Mouse (Mus musculus) midbrain, embryonic 13.5 days (tissue): Measurements from ENCODE around the gene Nog. TPM values are rescaled to one million over a fixed set of nuclear protein-coding genes. Genes with fewer than 3 reads are reported as not detected.

ENCODE experiments used
- ATAC-seq: fragments of 200-750 bp; cut with Nextera tagmentation; 2 replicates; pipeline ENCODE4 v1.8.0; 2017; ENCODE audit warnings: mild to moderate bottlenecking, moderate TSS enrichment, moderate library complexity
- H3K27ac ChIP-seq: fragments of 300-500 bp; sonication (generic); 2 replicates; pipeline ENCODE4 v1.5.1; 2015; ENCODE audit warnings: inconsistent platforms, mild to moderate bottlenecking, moderate library complexity
- H3K27me3 ChIP-seq: fragments of 300-500 bp; sonication (generic); 2 replicates; pipeline ENCODE4 v1.6.1; 2015; ENCODE audit warnings: mild to moderate bottlenecking, inconsistent platforms
- H3K36me3 ChIP-seq: fragments of 300-500 bp; sonication (generic); 2 replicates; pipeline ENCODE4 v1.6.1; 2015; ENCODE audit warnings: mild to moderate bottlenecking, inconsistent platforms
- H3K4me1 ChIP-seq: fragments of 300-500 bp; sonication (generic); replicated peaks from 2 replicates; pipeline ENCODE4 v1.6.1; 2015; ENCODE audit warnings: inconsistent platforms
- H3K4me2 ChIP-seq: fragments of 300-500 bp; sonication (generic); replicated peaks from 2 replicates; pipeline ENCODE4 v1.6.1; 2015; ENCODE audit warnings: moderate library complexity, mild to moderate bottlenecking, inconsistent platforms
- H3K4me3 ChIP-seq: fragments of 300-500 bp; sonication (generic); replicated peaks from 2 replicates; pipeline ENCODE4 v1.5.1; 2015; ENCODE audit warnings: mild to moderate bottlenecking, inconsistent platforms
- H3K9ac ChIP-seq: fragments of 300-500 bp; sonication (generic); replicated peaks from 2 replicates; pipeline ENCODE4 v1.6.1; 2015; ENCODE audit warnings: mild to moderate bottlenecking, inconsistent platforms
- H3K9me3 ChIP-seq: fragments of 300-500 bp; sonication (generic); 2 replicates; pipeline ENCODE4 v1.6.1; 2016; ENCODE audit warnings: mild to moderate bottlenecking, inconsistent platforms
- WGBS: fragments of 180-500 bp; shearing (Covaris S2); methylation state at CpG from one replicate; pipeline ENCODE4 v1.1.7; 2015; 5-methylcytosine and 5-hydroxymethylcytosine counted together
- polyA plus RNA-seq: library from polyadenylated mRNA; unstranded; fragments of >200 nt; fragmentation: Nextera tagmentation; extraction: Ambion mirVana; gene quantifications from 2 replicates; pipeline ENCODE4 v1.2.1, GENCODE M21; 2015

Gene Nog
- polyA plus RNA-seq, 1 experiment from 2014 or later = 3.2 TPM

DNA sequence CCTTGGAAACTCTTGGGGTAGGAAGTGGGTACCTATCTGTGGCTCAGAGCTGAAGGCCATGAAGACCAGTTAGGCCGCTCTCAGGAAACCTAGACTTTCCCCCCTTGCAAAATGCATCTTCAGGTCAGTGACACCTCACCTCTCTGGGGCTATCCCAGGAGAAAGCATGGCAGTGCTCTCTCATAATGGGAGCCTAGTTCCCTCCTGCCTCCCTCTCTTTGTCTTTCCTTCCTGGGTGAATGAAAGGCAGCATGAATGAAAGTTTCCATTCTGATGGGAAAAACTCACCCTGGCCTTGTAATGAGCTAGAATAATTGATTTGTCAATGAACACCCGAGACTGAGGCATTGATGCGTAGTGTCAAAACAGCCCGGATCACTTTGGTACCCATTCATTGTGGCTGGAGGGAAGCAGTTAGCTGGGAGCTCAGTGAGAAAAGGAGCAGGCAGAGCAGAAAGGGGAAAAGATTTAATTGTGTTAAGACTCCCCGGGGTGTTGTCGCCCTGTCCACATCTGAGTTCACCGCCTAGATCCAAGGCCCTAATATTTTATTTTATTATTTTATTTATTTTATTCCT is 42.7 kb downstream of the Nog start:
- no peak overlapping the region for H3K9ac ChIP-seq
- no peaks in the 10 kb centered on the region for H3K27me3 ChIP-seq
- no peaks in the 10 kb centered on the region for H3K9me3 ChIP-seq
- 0 out of 2 replicates have a peak, but pooled peaks have one; percentile 9 for ATAC-seq
- peaks cover 21% of the 10 kb centered on the region for H3K4me1 ChIP-seq
- no peak overlapping the region for H3K27ac ChIP-seq
- no peaks in the 10 kb centered on the region for H3K36me3 ChIP-seq
- no peak overlapping the region for H3K4me3 ChIP-seq
- H3K4me2 ChIP-seq = no peak overlapping the region
- 20% methylated on average over 7 of the region's 7 CpGs for WGBS

DNA sequence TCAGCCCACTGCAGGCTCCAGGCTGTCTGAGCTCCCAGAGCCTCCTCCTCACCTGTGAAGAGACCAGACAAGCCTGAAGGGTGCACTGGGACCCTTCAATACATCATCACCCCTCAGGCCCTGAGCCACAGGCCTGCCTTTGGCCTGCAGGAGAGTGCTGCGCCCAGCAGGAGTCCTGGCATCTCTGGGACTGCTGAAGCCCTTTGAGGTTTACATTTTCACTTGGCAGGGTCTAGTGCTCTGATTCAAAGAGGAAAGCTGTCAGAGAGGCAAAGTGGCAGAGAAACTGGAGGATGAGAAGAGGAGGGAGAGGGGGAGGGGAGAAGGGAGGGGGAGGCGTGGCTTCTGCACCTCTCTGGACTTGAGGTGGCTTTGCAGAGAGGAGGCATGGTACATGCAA is 44.2 kb downstream of the Nog start:
- ATAC-seq = no peak
- H3K4me3 ChIP-seq = no peak overlapping the region
- no peaks in the 10 kb centered on the region for H3K27me3 ChIP-seq
- no peaks in the 10 kb centered on the region for H3K9me3 ChIP-seq
- peaks cover 21% of the 10 kb centered on the region for H3K4me1 ChIP-seq
- H3K9ac ChIP-seq = no peak overlapping the region
- WGBS = 63% methylated on average over 2 of the region's 2 CpGs
- no peak overlapping the region for H3K4me2 ChIP-seq
- H3K27ac ChIP-seq = no peak overlapping the region
- H3K36me3 ChIP-seq = no peaks in the 10 kb centered on the region

DNA sequence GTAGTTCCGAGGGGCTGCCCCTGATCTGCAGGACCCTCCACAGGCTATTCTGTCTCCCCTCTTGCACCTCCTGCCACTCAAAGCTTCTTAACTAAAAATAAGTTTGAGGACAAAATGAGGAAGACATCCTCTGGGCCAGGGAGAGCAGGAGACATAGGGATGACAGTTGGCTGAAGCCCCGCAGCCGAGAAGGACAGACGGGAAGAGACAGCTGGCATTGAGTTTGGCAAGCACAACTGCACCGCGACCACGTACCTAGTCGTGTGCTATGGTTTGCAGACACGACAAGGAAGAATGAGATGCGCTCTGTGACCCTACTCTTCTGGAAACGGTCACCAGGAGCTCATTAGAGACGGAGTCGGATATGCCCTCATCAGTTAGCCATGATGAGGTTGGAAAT is 48.2 kb downstream of the Nog start:
- Histone ChIP-seq H3K9ac (no peak overlapping the region), H3K27me3 (no peaks in the 10 kb centered on the region), H3K4me2 (no peak overlapping the region), H3K36me3 (no peaks in the 10 kb centered on the region), H3K4me3 (no peak overlapping the region), H3K4me1 (peaks cover 8% of the 10 kb centered on the region; the same call in 1 of the 2 replicates), H3K27ac (no peak overlapping the region), H3K9me3 (no peaks in the 10 kb centered on the region)
- WGBS = 84% methylated on average over 13 of the region's 13 CpGs
- ATAC-seq = no peak

Other genes starting within 250 kb of the Nog start
- gene Dgke, start 235.5 kb downstream of the Nog start, polyA plus RNA-seq = 12.6 and 13.1 TPM in 2 replicates
- not detected in 2 replicates for gene Gm525, start 228.5 kb downstream of the Nog start, polyA plus RNA-seq